Mouse (Mus musculus): ENCODE measurements around the gene Nhlrc3. TPM values are rescaled to one million over a fixed set of nuclear protein-coding genes. Genes with fewer than 3 reads are reported as not detected.

Nhlrc3 gene
- polyA plus RNA-seq, 1 experiment from 2014 or later = 8.4 TPM

- H3K4me2 ChIP-seq = no peak overlapping the region
- H3K4me1 ChIP-seq (replicated peaks) = peaks cover 18% of the 10 kb centered on the region
- H3K27ac ChIP-seq (replicated peaks) = no peak overlapping the region
- ATAC-seq (ENCODE audit: low read depth) = no peak
- H3K9me3 ChIP-seq = no peaks in the 10 kb centered on the region
- no peak overlapping the region for H3K4me3 ChIP-seq
- no peaks in the 10 kb centered on the region for H3K36me3 ChIP-seq
- WGBS = 69% methylated on average over 3 of the region's 3 CpGs
- no peaks in the 10 kb centered on the region for H3K27me3 ChIP-seq
- no peak overlapping the region for H3K9ac ChIP-seq
Observed at GRCm38 (mm10) chr3:53413959-53414358, 49.2 kb downstream of the Nhlrc3 start.

GRCm38 (mm10) chr3:53413465-53413864, 49.7 kb downstream of the Nhlrc3 start:
- H3K9ac ChIP-seq = no peak overlapping the region
- ATAC-seq (ENCODE audit: low read depth) = no peak
- H3K27me3 ChIP-seq = no peaks in the 10 kb centered on the region
- no peak overlapping the region for H3K27ac ChIP-seq (replicated peaks)
- no peaks in the 10 kb centered on the region for H3K36me3 ChIP-seq
- no peaks in the 10 kb centered on the region for H3K9me3 ChIP-seq
- H3K4me2 ChIP-seq = no peak overlapping the region
- 45% methylated on average over 2 of the region's 2 CpGs for WGBS
- no peak overlapping the region for H3K4me3 ChIP-seq
- H3K4me1 ChIP-seq (replicated peaks) = peaks cover 18% of the 10 kb centered on the region

GRCm38 (mm10) chr3:53412259-53412658, 50.9 kb downstream of the Nhlrc3 start:
- Histone ChIP-seq H3K4me2 (no peak overlapping the region), H3K27me3 (no peaks in the 10 kb centered on the region), H3K9ac (no peak overlapping the region), H3K27ac (replicated peaks) (no peak overlapping the region), H3K36me3 (no peaks in the 10 kb centered on the region), H3K9me3 (no peaks in the 10 kb centered on the region), H3K4me1 (replicated peaks) (peaks cover 13% of the 10 kb centered on the region), H3K4me3 (no peak overlapping the region)
- no peak for ATAC-seq (ENCODE audit: low read depth)
- WGBS = 91% methylated on average over 5 of the region's 5 CpGs

GRCm38 (mm10) chr3:53410031-53410430, 53.1 kb downstream of the Nhlrc3 start:
- Histone ChIP-seq H3K9me3 (no peaks in the 10 kb centered on the region), H3K9ac (no peak overlapping the region), H3K27me3 (no peaks in the 10 kb centered on the region), H3K27ac (replicated peaks) (no peak overlapping the region), H3K4me1 (replicated peaks) (no peaks in the 10 kb centered on the region), H3K4me3 (no peak overlapping the region), H3K36me3 (no peaks in the 10 kb centered on the region), H3K4me2 (no peak overlapping the region)
- WGBS = 55% methylated on average over 6 of the region's 6 CpGs
- ATAC-seq (ENCODE audit: low read depth) = no peak

GRCm38 (mm10) chr3:53407145-53407544, 56.0 kb downstream of the Nhlrc3 start:
- Histone ChIP-seq H3K27ac (replicated peaks) (no peak overlapping the region), H3K36me3 (no peaks in the 10 kb centered on the region), H3K27me3 (peaks cover 6% of the 10 kb centered on the region; the same call in 1 of the 2 replicates), H3K4me1 (replicated peaks) (no peaks in the 10 kb centered on the region), H3K4me2 (no peak overlapping the region), H3K9me3 (no peaks in the 10 kb centered on the region), H3K9ac (no peak overlapping the region), H3K4me3 (no peak overlapping the region)
- WGBS = 43% methylated on average over 1 of the region's 1 CpGs
- ATAC-seq (ENCODE audit: low read depth) = peak; percentile 27; the same call in 1 of the 2 replicates

Other genes with a start within 250 kb of the Nhlrc3 start
- gene Proser1, start 334 bp upstream of the Nhlrc3 start, polyA plus RNA-seq (2015; fragmentation: Nextera tagmentation; extraction: Ambion mirVana) = 25.6 and 25.7 TPM in 2 replicates
- gene Stoml3, start 25.3 kb upstream of the Nhlrc3 start, polyA plus RNA-seq (2015; fragmentation: Nextera tagmentation; extraction: Ambion mirVana) = not detected in 2 replicates
- gene Frem2, start 194.0 kb upstream of the Nhlrc3 start, polyA plus RNA-seq (2015; fragmentation: Nextera tagmentation; extraction: Ambion mirVana) = 1.4 and 1.5 TPM in 2 replicates